Mouse (Mus musculus) thymus, adult 2 months (tissue): ENCODE results near the gene Gm48551. TPM values are rescaled to one million over a fixed set of nuclear protein-coding genes. Genes with fewer than 3 reads are reported as not detected.
A peak's percentile ranks its signal among the peaks of the same experiment; 100 is the strongest.

ENCODE experiments used
- DNase-seq: peaks from one replicate; pipeline ENCODE4 v3.0.0; 2021
- H3K27ac ChIP-seq: fragments of 200-500 bp; 2 replicates; pipeline ENCODE4 v1.5.1; 2012; ENCODE audit warnings: low read length, control low read depth; ENCODE audit not compliant: control insufficient read depth, insufficient read depth
- H3K27me3 ChIP-seq: fragments of 200-500 bp; 2 replicates; pipeline ENCODE4 v1.6.1; 2012; ENCODE audit warnings: mild to moderate bottlenecking, low read length, moderate library complexity, mixed read lengths; ENCODE audit not compliant: control insufficient read depth, insufficient read depth
- H3K36me3 ChIP-seq: fragments of 200-500 bp; 2 replicates; pipeline ENCODE4 v1.6.1; 2012; ENCODE audit warnings: mild to moderate bottlenecking, low read length, moderate library complexity; ENCODE audit not compliant: control insufficient read depth, insufficient read depth
- H3K4me1 ChIP-seq: fragments of 200-500 bp; replicated peaks from 2 replicates; pipeline ENCODE4 v1.6.1; 2012; ENCODE audit warnings: low read length; ENCODE audit not compliant: control insufficient read depth, insufficient read depth
- H3K4me3 ChIP-seq: fragments of 200-500 bp; 2 replicates; pipeline ENCODE4 v1.5.1; 2012; ENCODE audit warnings: mild to moderate bottlenecking, low read length, control low read depth, moderate library complexity; ENCODE audit not compliant: control insufficient read depth, insufficient read depth
- CTCF ChIP-seq: fragments of 200-500 bp; IDR thresholded peaks from 2 replicates; pipeline ENCODE4 v1.5.1; 2012; ENCODE audit warnings: mild to moderate bottlenecking, control low read depth, low read length, moderate library complexity, borderline replicate concordance; ENCODE audit not compliant: control insufficient read depth, poor library complexity, insufficient read depth; ENCODE audit errors: extremely low read depth
- POLR2A ChIP-seq: fragments of 200-500 bp; IDR thresholded peaks from 2 replicates; pipeline ENCODE4 v1.6.1; 2012; ENCODE audit warnings: mild to moderate bottlenecking, low read length, control low read depth, moderate library complexity; ENCODE audit not compliant: control insufficient read depth, poor library complexity, insufficient read depth; ENCODE audit errors: extremely low read depth
- WGBS: fragments of 180-500 bp; shearing (Covaris S2); methylation state at CpG from one replicate; pipeline ENCODE4 v1.1.7; 2018; 5-methylcytosine and 5-hydroxymethylcytosine counted together
- polyA plus RNA-seq: library from polyadenylated mRNA; depleted of rRNA; stranded (reverse); fragments of >200 nt; gene quantifications from 2 replicates; pipeline ENCODE4 v1.2.3, GENCODE M21; 2012

Gm48551 gene
- polyA plus RNA-seq, 1 experiment = 5.3 TPM

DNA sequence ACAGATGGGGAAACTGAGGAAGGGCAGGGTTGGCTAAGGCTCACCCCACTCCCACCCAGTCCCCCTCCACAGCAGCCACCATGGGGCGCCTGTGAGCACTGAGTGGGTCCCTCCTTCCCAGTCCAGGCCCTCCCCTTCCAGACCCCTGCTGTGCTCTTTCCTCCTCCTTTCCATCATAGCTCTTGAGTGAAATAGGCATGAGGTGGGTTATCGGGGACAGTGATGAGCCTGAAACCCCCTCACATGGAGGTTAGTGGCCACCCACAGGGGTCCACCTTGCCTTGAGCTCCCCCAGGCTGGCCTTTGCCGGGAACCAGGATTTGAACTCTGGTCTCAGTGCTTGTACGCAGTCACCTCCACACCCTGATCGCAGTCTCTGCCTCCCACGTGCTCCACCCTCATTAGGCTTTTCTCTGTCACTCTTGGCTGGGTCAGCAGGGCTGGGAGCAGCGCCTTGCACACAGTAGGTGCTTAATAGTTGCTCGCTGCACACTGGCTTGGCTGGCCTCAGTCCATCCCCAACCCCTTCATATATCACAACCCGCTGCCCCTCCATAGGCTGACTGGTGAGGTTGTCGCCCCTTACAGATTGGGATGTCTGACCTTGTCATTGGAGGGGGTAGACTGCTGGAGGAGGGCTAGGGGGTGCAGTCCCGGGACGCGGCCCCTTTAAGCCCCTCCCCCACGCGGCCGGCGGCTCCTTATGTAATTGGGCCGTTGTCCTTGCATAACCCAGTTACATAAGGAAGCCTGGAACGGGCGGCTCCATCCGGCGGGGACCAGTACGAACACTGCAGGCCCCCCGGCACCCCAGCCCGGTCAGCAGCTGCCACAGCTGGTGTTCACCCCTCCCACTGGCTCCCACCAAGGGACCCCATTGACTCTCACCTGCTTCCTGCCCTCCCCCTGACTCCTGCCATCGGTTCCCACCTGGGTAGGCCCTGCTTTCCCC is 29.3 kb downstream of the Gm48551 start:
- H3K27ac ChIP-seq = peak overlapping the region; percentile 57; the same call in 1 of the 2 replicates
- H3K27me3 ChIP-seq = no peaks in the 10 kb centered on the region
- no peak for TF ChIP-seq POLR2A
- TF ChIP-seq CTCF = no peak
- DNase-seq = no peak
- WGBS = 49% methylated on average over 26 of the region's 26 CpGs
- H3K36me3 ChIP-seq = no peaks in the 10 kb centered on the region
- H3K4me1 ChIP-seq = peaks cover 12% of the 10 kb centered on the region
- H3K4me3 ChIP-seq = no peak overlapping the region; the same call in 1 of the 2 replicates

DNA sequence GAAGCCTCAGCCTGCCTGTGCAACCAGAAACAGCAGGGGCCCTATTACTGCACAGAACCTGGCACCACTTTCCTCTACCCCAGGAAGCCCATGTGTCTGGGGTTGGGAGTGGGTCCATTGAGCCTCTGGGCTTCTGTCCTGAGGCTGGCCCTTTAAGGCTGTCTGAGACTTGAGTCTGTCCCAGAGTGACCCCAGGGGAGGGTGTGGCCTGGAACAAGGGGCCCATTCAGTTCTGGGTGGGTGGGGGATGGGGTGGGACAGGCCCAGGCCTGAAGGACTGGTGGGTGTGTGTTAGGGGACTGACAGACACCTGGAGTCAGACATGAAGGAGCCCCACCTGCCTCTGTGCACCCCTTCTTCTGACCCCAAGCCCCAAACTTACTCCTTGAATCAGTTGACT is 30.4 kb downstream of the Gm48551 start:
- no peak overlapping the region for H3K4me3 ChIP-seq
- H3K27ac ChIP-seq = peak overlapping the region; percentile 19
- H3K4me1 ChIP-seq = peaks cover 8% of the 10 kb centered on the region
- H3K36me3 ChIP-seq = no peaks in the 10 kb centered on the region
- TF ChIP-seq CTCF (no peak), POLR2A (no peak)
- no peak for DNase-seq
- no peaks in the 10 kb centered on the region for H3K27me3 ChIP-seq

DNA sequence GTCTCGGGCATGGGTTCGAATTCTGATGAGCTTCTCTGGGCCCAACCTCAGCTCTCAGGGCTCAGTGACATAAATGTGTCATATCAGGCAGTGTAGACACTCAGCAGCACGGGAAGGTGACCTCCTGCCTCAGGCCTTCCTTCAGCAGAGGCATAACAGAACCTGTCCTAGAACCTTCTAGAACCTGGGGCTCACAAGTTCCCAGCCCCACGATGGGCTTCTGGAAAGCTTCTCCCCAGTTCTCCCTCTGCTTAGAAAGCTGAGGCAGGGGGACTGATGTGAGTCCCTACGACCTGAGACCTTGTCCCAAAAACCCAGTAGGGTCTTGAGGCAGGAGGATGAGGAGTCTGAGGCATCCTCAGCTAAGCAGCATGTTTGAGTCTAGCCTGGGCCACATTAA is 30.9 kb downstream of the Gm48551 start:
- TF ChIP-seq POLR2A (no peak), CTCF (no peak)

DNA sequence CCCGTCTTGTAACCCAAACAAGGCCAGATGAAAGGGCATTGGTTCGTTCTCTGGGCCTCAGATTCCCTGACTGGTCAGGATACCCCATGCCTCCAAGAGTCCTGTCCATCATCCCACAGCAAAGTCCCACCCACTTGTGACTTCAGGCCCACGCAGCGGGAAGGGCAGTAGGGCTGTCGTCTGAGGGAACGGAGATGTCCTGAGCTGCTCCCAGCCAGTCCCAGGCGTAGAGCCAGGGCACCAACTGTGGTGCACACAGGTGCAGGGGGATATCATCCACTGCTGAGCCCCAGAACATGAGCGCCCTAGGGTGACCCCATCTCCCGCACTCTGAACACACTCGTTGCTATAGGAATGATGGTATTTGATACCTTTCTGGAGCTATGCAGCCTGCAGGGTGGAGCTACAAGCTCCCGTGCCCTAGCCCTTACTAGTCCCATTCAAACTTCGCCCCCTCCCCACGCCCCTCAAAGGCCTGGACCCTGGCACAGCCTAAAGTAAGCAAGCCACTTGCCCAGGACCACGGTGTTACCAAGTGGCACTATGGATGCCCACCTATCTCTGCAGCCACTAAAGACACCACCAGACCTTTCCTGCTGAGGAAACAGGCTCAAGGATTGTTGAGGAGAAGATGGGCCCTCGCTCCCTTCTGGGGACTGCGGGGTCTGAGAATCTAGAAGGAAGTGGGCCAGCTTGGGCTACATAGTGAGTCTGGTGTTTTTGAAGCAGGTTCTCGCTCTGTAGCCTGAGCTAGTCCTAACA is 31.5 kb downstream of the Gm48551 start:
- Histone ChIP-seq H3K4me3 (no peak overlapping the region), H3K27me3 (no peaks in the 10 kb centered on the region), H3K36me3 (no peaks in the 10 kb centered on the region), H3K4me1 (peaks cover 8% of the 10 kb centered on the region), H3K27ac (no peak overlapping the region)
- 94% methylated on average over 17 of the region's 17 CpGs for WGBS
- TF ChIP-seq CTCF = no peak
- TF ChIP-seq POLR2A = no peak
- DNase-seq = no peak

More for the DNA sequence above, 30.9 kb downstream of the Gm48551 start:
- Histone ChIP-seq H3K36me3 (no peaks in the 10 kb centered on the region), H3K4me3 (no peak overlapping the region), H3K27me3 (no peaks in the 10 kb centered on the region), H3K27ac (peak overlapping the region; percentile 19; the same call in 1 of the 2 replicates), H3K4me1 (peaks cover 8% of the 10 kb centered on the region)
- 88% methylated on average over 5 of the region's 5 CpGs for WGBS
- no peak for DNase-seq

DNA sequence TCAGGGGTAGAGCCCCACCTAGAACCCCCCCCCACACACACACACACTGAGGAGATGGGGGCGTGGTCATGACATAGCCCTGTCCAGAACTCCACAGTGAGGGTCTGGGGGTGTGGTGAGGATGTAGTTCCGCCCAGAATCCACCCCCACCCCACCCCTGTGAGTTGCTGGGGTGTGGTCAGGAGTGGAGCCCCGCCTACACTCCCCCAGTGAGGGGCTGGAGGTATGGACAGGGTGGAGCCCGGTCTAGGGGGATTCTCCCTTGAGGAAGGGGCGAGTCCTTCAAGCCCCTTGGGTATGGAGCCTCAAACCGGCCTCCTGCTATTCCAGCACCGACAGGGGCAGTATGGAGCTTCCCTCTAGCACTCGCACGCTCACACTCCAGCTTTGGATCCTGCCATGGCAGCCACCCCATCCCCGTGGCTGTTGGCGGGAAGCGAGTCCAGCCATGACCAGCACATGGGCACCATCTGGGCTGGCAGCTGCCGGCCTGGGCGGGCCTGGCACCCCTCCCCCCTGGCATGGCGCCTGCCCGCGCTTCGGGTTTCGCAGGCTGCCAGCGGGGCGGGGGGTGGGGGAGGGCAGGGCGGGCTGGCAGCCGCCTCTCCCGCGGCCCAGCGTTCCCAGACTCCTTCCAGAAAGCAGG is 32.4 kb downstream of the Gm48551 start:
- H3K4me1 ChIP-seq = peaks cover 8% of the 10 kb centered on the region
- H3K4me3 ChIP-seq = peak overlapping the region; percentile 19; the same call in 1 of the 2 replicates
- TF ChIP-seq CTCF (0 out of 2 replicates have a peak, but pooled peaks have one; percentile 23), POLR2A (no peak)
- no peak overlapping the region for H3K27ac ChIP-seq
- H3K36me3 ChIP-seq = no peaks in the 10 kb centered on the region
- DNase-seq = no peak
- H3K27me3 ChIP-seq = no peaks in the 10 kb centered on the region
- 15% methylated on average over 26 of the region's 26 CpGs for WGBS
